Mouse (Mus musculus) heart, postnatal 4 days (tissue): Measurements from ENCODE around the gene Hist1h1e. TPM values are rescaled to one million over a fixed set of nuclear protein-coding genes. Genes with fewer than 3 reads are reported as not detected.
"Not testable (repeated sequence)": the region's sequence is repeated elsewhere in the genome, so short reads cannot be mapped to it uniquely, and the experiment has no call there.

Experiments used
- DNase-seq: peaks from one replicate; pipeline ENCODE4 v3.0.0; 2021
- microRNA-seq, 2 experiments: library from miRNA; unstranded; fragments of <30 nt; microRNA quantifications; one replicate each; pipeline ENCODE4 v1.2.0; 2021 to 2022
- total RNA-seq, 2 experiments: library from RNA; stranded (reverse); gene quantifications; 2 replicates each; pipeline ENCODE4 v1.2.3; 2021

Gene Hist1h1e
- total RNA-seq, 2 experiments from 2014 or later, result 269 to 306 TPM

GRCm38 (mm10) chr13:23572218-23573033, 49.9 kb downstream of the Hist1h1e start:
- no peak for DNase-seq

DNA sequence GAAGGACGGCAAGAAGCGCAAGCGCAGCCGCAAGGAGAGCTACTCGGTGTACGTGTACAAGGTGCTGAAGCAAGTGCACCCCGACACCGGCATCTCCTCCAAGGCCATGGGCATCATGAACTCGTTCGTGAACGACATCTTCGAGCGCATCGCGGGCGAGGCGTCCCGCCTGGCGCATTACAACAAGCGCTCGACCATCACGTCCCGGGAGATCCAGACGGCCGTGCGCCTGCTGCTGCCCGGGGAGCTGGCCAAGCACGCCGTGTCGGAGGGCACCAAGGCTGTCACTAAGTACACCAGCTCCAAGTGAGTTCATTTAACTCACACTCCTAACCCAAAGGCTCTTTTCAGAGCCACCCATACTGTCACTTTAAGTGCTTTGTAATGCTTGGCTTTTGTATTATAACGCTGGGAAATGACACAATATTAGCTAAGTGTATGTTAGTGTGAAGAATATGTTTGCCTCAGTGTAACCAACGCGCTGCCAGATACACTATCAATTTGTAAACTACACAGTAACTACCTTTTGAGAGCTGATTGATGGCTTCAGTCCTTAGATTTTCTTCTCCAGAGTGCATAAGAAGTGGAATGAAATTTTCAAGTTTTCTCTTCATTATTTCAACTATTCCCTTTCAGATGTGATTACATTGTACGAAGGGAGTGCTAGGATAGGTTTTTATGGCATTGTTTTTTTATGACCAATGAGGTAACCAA, 50.7 kb downstream of the Hist1h1e start:
- not testable (repeated sequence) for DNase-seq

DNA sequence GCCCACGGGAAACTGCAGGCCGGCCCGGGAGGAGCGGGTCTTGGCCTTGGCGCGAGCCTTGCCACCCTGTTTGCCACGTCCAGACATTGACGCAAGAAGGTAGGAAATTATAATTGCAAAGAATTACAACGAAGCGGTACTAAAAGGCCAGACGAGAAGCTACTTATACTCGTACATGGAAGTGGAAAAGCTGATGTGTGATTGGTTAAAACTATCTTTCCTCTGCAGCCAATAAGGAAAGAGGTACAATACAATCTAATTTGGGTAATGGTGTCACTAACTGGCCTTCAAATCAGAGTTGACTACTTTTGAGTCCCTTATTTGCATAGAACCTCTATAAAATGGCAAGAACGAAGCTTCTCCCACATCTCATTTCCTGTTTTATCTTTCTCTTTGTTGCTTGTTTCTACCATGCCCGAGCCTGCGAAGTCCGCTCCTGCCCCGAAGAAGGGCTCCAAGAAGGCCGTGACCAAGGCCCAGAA, 51.3 kb downstream of the Hist1h1e start, which contains the start of the genes Hist1h2ae and Hist1h2bg:
Gene Hist1h2ae, minus strand, starts transcription at position 199 of the 482 bp plus-strand sequence.
Gene Hist1h2bg, plus strand, starts transcription at position 375 of the 482 bp plus-strand sequence.
- DNase-seq, result peak; percentile 63

Small RNA genes within 50 kb of the gene (microRNA-seq; reads per million reads assigned to microRNA genes)
- gene Gm44359 (0 reads per million in 2 experiments), gene Gm44394 (0 reads per million in 2 experiments)

Other genes with a start within 250 kb of the Hist1h1e start
- 1 to 10 TPM; 5.0 to 5.6 TPM for gene Abt1, start 198.7 kb downstream of the Hist1h1e start, total RNA-seq
- gene Btn1a1, start 156.7 kb downstream of the Hist1h1e start, total RNA-seq, result under 1 TPM; 0.11 to 0.24 TPM
- gene Btn2a2, start 133.7 kb downstream of the Hist1h1e start, total RNA-seq, result not detected
- 1,000 to 10,000 TPM; 1,227 to 1,327 TPM for gene Hist1h4h, start 91.5 kb downstream of the Hist1h1e start, total RNA-seq
- gene Hist1h2af, start 88.7 kb downstream of the Hist1h1e start, total RNA-seq, result 100 to 1,000 TPM; 480 to 499 TPM
- 100 to 1,000 TPM; 165 to 172 TPM for gene Hist1h3g, start 87.1 kb downstream of the Hist1h1e start, total RNA-seq
- 10 to 100 TPM; 23.5 to 23.8 TPM for gene Hist1h2bh, start 79.2 kb downstream of the Hist1h1e start, total RNA-seq
- 100 to 1,000 TPM; 121 to 128 TPM for gene Hist1h3f, start 78.5 kb downstream of the Hist1h1e start, total RNA-seq
- gene Hist1h4f, start 70.9 kb downstream of the Hist1h1e start, total RNA-seq, result 100 to 1,000 TPM; 802 to 855 TPM
- 10 to 100 TPM; 40.0 to 43.0 TPM for gene Hist1h1d, start 69.3 kb downstream of the Hist1h1e start, total RNA-seq
- 100 to 1,000 TPM; 299 to 323 TPM for gene Hist1h3e, start 60.2 kb downstream of the Hist1h1e start, total RNA-seq
- gene Hist1h2ae, start 51.3 kb downstream of the Hist1h1e start, total RNA-seq, result 10 to 100 TPM; 77.0 to 85.3 TPM
- gene Hist1h2bg, start 51.2 kb downstream of the Hist1h1e start, total RNA-seq, result 100 to 1,000 TPM; 624 to 645 TPM
- 100 to 1,000 TPM; 278 to 296 TPM for gene Hist1h2bf, start 48.4 kb downstream of the Hist1h1e start, total RNA-seq
- 10 to 100 TPM; 62.5 to 79.1 TPM for gene Hist1h2ad, start 48.2 kb downstream of the Hist1h1e start, total RNA-seq
- 10 to 100 TPM; 52.4 to 58.7 TPM for gene Hist1h3d, start 46.8 kb downstream of the Hist1h1e start, total RNA-seq
- 100 to 1,000 TPM; 322 to 324 TPM for gene Hist1h4d, start 41.0 kb downstream of the Hist1h1e start, total RNA-seq
- gene Hist1h2be, start 1.4 kb downstream of the Hist1h1e start, total RNA-seq, result 10 to 100 TPM; 38.8 to 42.2 TPM
- 10 to 100 TPM; 11.4 to 11.7 TPM for gene Hist1h2ac, start 61.4 kb upstream of the Hist1h1e start, total RNA-seq
- gene Hist1h2bc, start 61.6 kb upstream of the Hist1h1e start, total RNA-seq, result 10 to 100 TPM; 44.8 to 56.0 TPM
- 1 to 10 TPM; 1.6 to 1.8 TPM for gene Hist1h1t, start 73.3 kb upstream of the Hist1h1e start, total RNA-seq
- 100 to 1,000 TPM; 167 to 175 TPM for gene Hist1h4c, start 75.9 kb upstream of the Hist1h1e start, total RNA-seq
- 10 to 100 TPM; 19.7 to 21.0 TPM for gene Hfe, start 88.3 kb upstream of the Hist1h1e start, total RNA-seq
- 100 to 1,000 TPM; 472 to 511 TPM for gene Hist1h1c, start 116.2 kb upstream of the Hist1h1e start, total RNA-seq
- gene Hist1h3c, start 123.0 kb upstream of the Hist1h1e start, total RNA-seq, result 100 to 1,000 TPM; 252 to 264 TPM
- gene Hist1h2bb, start 124.2 kb upstream of the Hist1h1e start, total RNA-seq, result 100 to 1,000 TPM; 281 to 294 TPM
- gene Hist1h2ab, start 128.6 kb upstream of the Hist1h1e start, total RNA-seq, result 100 to 1,000 TPM; 424 to 425 TPM
- gene Hist1h3b, start 129.7 kb upstream of the Hist1h1e start, total RNA-seq, result 100 to 1,000 TPM; 568 to 625 TPM
- gene Hist1h4b, start 134.5 kb upstream of the Hist1h1e start, total RNA-seq, result 100 to 1,000 TPM; 312 to 320 TPM
- 100 to 1,000 TPM; 433 to 442 TPM for gene Hist1h4a, start 138.7 kb upstream of the Hist1h1e start, total RNA-seq
- 100 to 1,000 TPM; 440 to 473 TPM for gene Hist1h3a, start 139.8 kb upstream of the Hist1h1e start, total RNA-seq
- 100 to 1,000 TPM; 219 to 236 TPM for gene Hist1h1a, start 141.1 kb upstream of the Hist1h1e start, total RNA-seq
- not detected for gene Trim38, start 147.4 kb upstream of the Hist1h1e start, total RNA-seq
- gene Slc17a2, start 184.4 kb upstream of the Hist1h1e start, total RNA-seq, result not detected
- not detected for gene Slc17a3, start 216.9 kb upstream of the Hist1h1e start, total RNA-seq
- gene Slc17a1, start 245.2 kb upstream of the Hist1h1e start, total RNA-seq, result not detected